Mouse (Mus musculus) testis, adult 2 months (tissue): ENCODE data around the gene Usp50. TPM values are rescaled to one million over a fixed set of nuclear protein-coding genes. Genes with fewer than 3 reads are reported as not detected.

Experiments used
- H3K27ac ChIP-seq: fragments of 200-500 bp; 2 replicates; pipeline ENCODE4 v1.5.1; 2012; ENCODE audit warnings: low read depth, low read length; ENCODE audit not compliant: control insufficient read depth, insufficient read depth
- H3K27me3 ChIP-seq: fragments of 200-500 bp; 2 replicates; pipeline ENCODE4 v1.6.1; 2012; ENCODE audit warnings: mild to moderate bottlenecking, low read length, moderate library complexity; ENCODE audit not compliant: control insufficient read depth, insufficient read depth
- H3K36me3 ChIP-seq: fragments of 200-500 bp; 2 replicates; pipeline ENCODE4 v1.6.1; 2012; ENCODE audit warnings: mild to moderate bottlenecking, low read length; ENCODE audit not compliant: control insufficient read depth, insufficient read depth
- H3K4me1 ChIP-seq: fragments of 200-500 bp; 2 replicates; pipeline ENCODE4 v1.6.1; 2012; ENCODE audit warnings: low read length; ENCODE audit not compliant: control insufficient read depth, insufficient read depth
- H3K4me3 ChIP-seq: fragments of 200-500 bp; 2 replicates; pipeline ENCODE4 v1.5.1; 2012; ENCODE audit warnings: low read depth, mild to moderate bottlenecking, low read length, moderate library complexity, mixed read lengths; ENCODE audit not compliant: control insufficient read depth
- CTCF ChIP-seq: fragments of 200-500 bp; IDR thresholded peaks from 2 replicates; pipeline ENCODE4 v1.5.1; 2012; ENCODE audit warnings: low read depth, mild to moderate bottlenecking, inconsistent platforms, low read length, moderate library complexity; ENCODE audit not compliant: control insufficient read depth, insufficient read depth, insufficient replicate concordance
- POLR2A ChIP-seq: fragments of 200-500 bp; IDR thresholded peaks from 2 replicates; pipeline ENCODE4 v1.6.1; 2012; ENCODE audit warnings: low read depth, mild to moderate bottlenecking, inconsistent platforms, low read length, moderate library complexity; ENCODE audit not compliant: control insufficient read depth
- polyA plus RNA-seq: library from polyadenylated mRNA; depleted of rRNA; stranded (reverse); fragments of >200 nt; gene quantifications from 2 replicates; pipeline ENCODE4 v1.2.3, GENCODE M21; 2012

Gene Usp50
- polyA plus RNA-seq, 1 experiment, result 223 TPM

- Histone ChIP-seq H3K4me3 (no peak overlapping the region), H3K36me3 (no peaks in the 10 kb centered on the region), H3K27ac (no peak overlapping the region), H3K4me1 (no peaks in the 10 kb centered on the region), H3K27me3 (no peaks in the 10 kb centered on the region)
- no peak for TF ChIP-seq CTCF
- no peak for TF ChIP-seq POLR2A
These were observed 11.1 kb downstream of the Usp50 start for GRCm38 (mm10) chr2:126772217-126772616.

- TF ChIP-seq POLR2A (no peak), CTCF (no peak)
- no peaks in the 10 kb centered on the region for H3K27me3 ChIP-seq
- H3K4me3 ChIP-seq, result no peak overlapping the region
- H3K4me1 ChIP-seq, result no peaks in the 10 kb centered on the region
- H3K27ac ChIP-seq, result no peak overlapping the region
- no peaks in the 10 kb centered on the region for H3K36me3 ChIP-seq
These were observed 13.7 kb downstream of the Usp50 start for GRCm38 (mm10) chr2:126769431-126770181.

GRCm38 (mm10) chr2:126768194-126768593 is 15.1 kb downstream of the Usp50 start:
- no peak overlapping the region for H3K4me3 ChIP-seq

GRCm38 (mm10) chr2:126767599-126767998 is 15.7 kb downstream of the Usp50 start:
- TF ChIP-seq CTCF (no peak), POLR2A (no peak)
- H3K27ac ChIP-seq, result no peak overlapping the region
- H3K36me3 ChIP-seq, result no peaks in the 10 kb centered on the region
- H3K4me1 ChIP-seq, result no peaks in the 10 kb centered on the region
- H3K27me3 ChIP-seq, result no peaks in the 10 kb centered on the region
- H3K4me3 ChIP-seq, result no peak overlapping the region

More at GRCm38 (mm10) chr2:126768194-126768593, 15.1 kb downstream of the Usp50 start:
- Histone ChIP-seq H3K36me3 (no peaks in the 10 kb centered on the region), H3K27ac (no peak overlapping the region), H3K27me3 (no peaks in the 10 kb centered on the region), H3K4me1 (no peaks in the 10 kb centered on the region)
- TF ChIP-seq CTCF, result no peak
- TF ChIP-seq POLR2A, result no peak

GRCm38 (mm10) chr2:126765867-126766582 is 17.2 kb downstream of the Usp50 start:
- H3K4me1 ChIP-seq, result no peaks in the 10 kb centered on the region
- no peaks in the 10 kb centered on the region for H3K36me3 ChIP-seq
- H3K27me3 ChIP-seq, result no peaks in the 10 kb centered on the region
- no peak overlapping the region for H3K27ac ChIP-seq
- TF ChIP-seq POLR2A, result no peak
- no peak for TF ChIP-seq CTCF
- H3K4me3 ChIP-seq, result no peak overlapping the region

- Histone ChIP-seq H3K4me1 (no peaks in the 10 kb centered on the region), H3K36me3 (peaks cover 3% of the 10 kb centered on the region; the same call in 1 of the 2 replicates), H3K27ac (no peak overlapping the region), H3K27me3 (no peaks in the 10 kb centered on the region), H3K4me3 (no peak overlapping the region)
- no peak for TF ChIP-seq POLR2A
- TF ChIP-seq CTCF, result no peak
These were observed 23.9 kb downstream of the Usp50 start for GRCm38 (mm10) chr2:126759351-126759750.

- H3K27me3 ChIP-seq, result no peaks in the 10 kb centered on the region
- TF ChIP-seq POLR2A (no peak), CTCF (no peak)
- H3K36me3 ChIP-seq, result peaks cover 3% of the 10 kb centered on the region; the same call in 1 of the 2 replicates
These were observed 27.6 kb downstream of the Usp50 start for GRCm38 (mm10) chr2:126755664-126756063.

More at GRCm38 (mm10) chr2:126755664-126756063, 27.6 kb downstream of the Usp50 start:
- Histone ChIP-seq H3K4me1 (no peaks in the 10 kb centered on the region), H3K4me3 (no peak overlapping the region), H3K27ac (no peak overlapping the region)
